Mouse (Mus musculus): Measurements from ENCODE around the gene Rpl38. TPM values are rescaled to one million over a fixed set of nuclear protein-coding genes. Genes with fewer than 3 reads are reported as not detected.
A peak's percentile ranks its signal among the peaks of the same experiment; 100 is the strongest.
"Not testable (repeated sequence)": the region's sequence is repeated elsewhere in the genome, so short reads cannot be mapped to it uniquely, and the experiment has no call there.

The Rpl38 gene
- polyA plus RNA-seq, 1 experiment from 2014 or later, result 1,157 TPM

GRCm38 (mm10) chr11:114672794-114673718, 4.7 kb downstream of the Rpl38 start:
- Histone ChIP-seq H3K4me1 (peaks cover 39% of the 10 kb centered on the region), H3K9me3 (no peaks in the 10 kb centered on the region), H3K27me3 (no peaks in the 10 kb centered on the region), H3K9ac (no peak overlapping the region), H3K4me3 (no peak overlapping the region), H3K36me3 (peaks cover 42% of the 10 kb centered on the region), H3K4me2 (no peak overlapping the region), H3K27ac (0 out of 2 replicates have a peak overlapping the region, but pooled peaks have one; percentile 11)
- WGBS, result 63% methylated on average over 9 of the region's 9 CpGs
- ATAC-seq (ENCODE audit: insufficient number of reproducible peaks, insufficient read depth, low FRiP score, low TSS enrichment, low read depth), result no peak

DNA sequence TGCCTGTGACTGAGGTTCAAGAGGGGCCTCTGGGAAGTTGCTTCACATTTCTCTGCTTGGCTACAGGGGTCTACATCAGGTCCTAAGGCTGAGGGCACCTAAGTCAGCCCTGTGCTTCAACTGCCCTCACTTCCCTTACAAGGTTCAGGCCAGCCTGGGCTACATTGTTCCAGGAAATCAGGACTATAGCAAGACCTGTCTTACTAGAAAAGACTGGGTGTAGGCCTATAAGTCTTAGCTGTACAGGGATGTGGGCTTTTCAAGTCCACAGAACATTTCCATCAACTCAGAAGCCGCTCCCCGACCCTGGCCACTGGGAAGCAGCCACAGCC, 5.4 kb downstream of the Rpl38 start:
- no peak for ATAC-seq (ENCODE audit: insufficient number of reproducible peaks, insufficient read depth, low FRiP score, low TSS enrichment, low read depth)
- Histone ChIP-seq H3K27me3 (no peaks in the 10 kb centered on the region), H3K27ac (0 out of 2 replicates have a peak overlapping the region, but pooled peaks have one; percentile 11), H3K9me3 (no peaks in the 10 kb centered on the region), H3K4me1 (peaks cover 39% of the 10 kb centered on the region), H3K4me3 (no peak overlapping the region), H3K36me3 (peaks cover 42% of the 10 kb centered on the region), H3K9ac (no peak overlapping the region), H3K4me2 (no peak overlapping the region)
- 76% methylated on average over 2 of the region's 2 CpGs for WGBS

GRCm38 (mm10) chr11:114674180-114674579, 5.9 kb downstream of the Rpl38 start:
- Histone ChIP-seq H3K27ac (no peak overlapping the region), H3K9ac (no peak overlapping the region), H3K9me3 (no peaks in the 10 kb centered on the region), H3K4me2 (no peak overlapping the region), H3K36me3 (peaks cover 42% of the 10 kb centered on the region), H3K4me3 (no peak overlapping the region), H3K4me1 (peaks cover 40% of the 10 kb centered on the region), H3K27me3 (no peaks in the 10 kb centered on the region)
- no peak for ATAC-seq (ENCODE audit: insufficient number of reproducible peaks, insufficient read depth, low FRiP score, low TSS enrichment, low read depth)
- WGBS, result 48% methylated on average over 8 of the region's 8 CpGs

DNA sequence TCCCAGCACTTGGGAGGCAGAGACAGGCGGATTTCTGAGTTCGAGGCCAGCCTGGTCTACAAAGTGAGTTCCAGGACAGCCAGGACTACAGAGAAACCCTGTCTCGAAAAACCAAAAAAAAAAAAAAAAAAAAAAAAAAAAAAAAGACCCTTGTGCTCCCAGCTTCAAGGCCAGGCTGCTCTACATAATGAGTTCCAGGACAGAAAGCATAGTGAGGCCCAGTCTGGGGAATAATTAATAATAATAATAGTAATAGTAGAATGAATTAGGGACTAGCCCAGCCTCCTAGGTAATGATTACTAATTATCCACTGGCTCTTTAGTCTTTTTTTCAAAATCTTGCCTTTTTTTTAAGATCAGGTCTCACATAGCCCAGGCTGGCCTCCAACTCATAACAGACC, 6.5 kb downstream of the Rpl38 start:
- H3K4me2 ChIP-seq, result peak overlapping the region; percentile 93
- peaks cover 43% of the 10 kb centered on the region for H3K4me1 ChIP-seq
- H3K9ac ChIP-seq; H3K27ac ChIP-seq; H3K27me3 ChIP-seq; ATAC-seq (ENCODE audit: insufficient number of reproducible peaks, insufficient read depth, low FRiP score, low TSS enrichment, low read depth); H3K9me3 ChIP-seq: not testable (repeated sequence)
- H3K4me3 ChIP-seq, result peak overlapping the region; percentile 63
- WGBS, result 67% methylated on average over 2 of the region's 3 CpGs
- peaks cover 42% of the 10 kb centered on the region for H3K36me3 ChIP-seq

GRCm38 (mm10) chr11:114675341-114675825, 7.1 kb downstream of the Rpl38 start, which contains the start of gene Ttyh2:
Ttyh2 (plus strand) TSS chr11:114675431.
- H3K4me1 ChIP-seq, result peaks cover 39% of the 10 kb centered on the region
- peaks cover 37% of the 10 kb centered on the region for H3K36me3 ChIP-seq
- no peaks in the 10 kb centered on the region for H3K9me3 ChIP-seq
- H3K27ac ChIP-seq, result peak within 1 kb of the TSS; percentile 69
- under 1% methylated on average over 40 of the region's 40 CpGs for WGBS
- H3K4me3 ChIP-seq, result peak within 1 kb of the TSS; percentile 63
- peak within 1 kb of the TSS; percentile 83 for H3K9ac ChIP-seq
- ATAC-seq (ENCODE audit: insufficient number of reproducible peaks, insufficient read depth, low FRiP score, low TSS enrichment, low read depth), result peak; percentile 40; the same call in 1 of the 2 replicates
- no peaks in the 10 kb centered on the region for H3K27me3 ChIP-seq
- peak within 1 kb of the TSS; percentile 93 for H3K4me2 ChIP-seq

DNA sequence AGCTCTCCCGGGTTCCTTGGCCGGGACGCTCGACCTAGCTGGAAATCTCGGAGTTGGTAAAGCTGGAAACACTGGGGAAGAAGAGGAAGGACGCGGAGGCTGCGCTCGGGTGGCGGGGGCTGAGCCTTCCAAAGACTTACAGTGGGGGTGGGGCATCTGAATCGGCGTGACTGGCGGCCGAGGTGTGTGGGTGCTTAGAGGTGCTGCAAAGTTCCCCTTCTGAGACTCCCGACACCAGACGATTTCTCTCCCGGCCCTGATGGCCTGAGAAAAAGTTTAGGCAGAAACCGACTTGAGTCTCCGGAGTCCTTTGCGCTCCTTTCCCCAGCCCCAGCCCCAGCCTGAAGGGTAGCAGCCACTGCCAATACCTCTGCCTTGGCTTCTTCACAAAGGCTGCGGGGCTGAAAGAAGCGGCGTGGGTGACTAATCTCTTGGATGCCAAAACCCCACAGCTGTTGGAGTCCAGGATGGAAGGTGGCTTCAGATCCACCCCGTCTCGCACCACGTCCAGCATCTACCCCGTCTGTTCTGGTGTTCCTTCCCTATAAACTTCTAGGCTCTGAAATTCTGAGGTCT, 7.6 kb downstream of the Rpl38 start:
- Histone ChIP-seq H3K36me3 (peaks cover 32% of the 10 kb centered on the region), H3K27me3 (no peaks in the 10 kb centered on the region), H3K9me3 (no peaks in the 10 kb centered on the region), H3K9ac (peak overlapping the region; percentile 83), H3K4me2 (peak overlapping the region; percentile 93), H3K4me3 (peak overlapping the region; percentile 63), H3K27ac (peak overlapping the region; percentile 69), H3K4me1 (peaks cover 37% of the 10 kb centered on the region)
- 2% methylated on average over 24 of the region's 27 CpGs for WGBS
- ATAC-seq (ENCODE audit: insufficient number of reproducible peaks, insufficient read depth, low FRiP score, low TSS enrichment, low read depth), result no peak

- Histone ChIP-seq H3K9ac (peak overlapping the region; percentile 83), H3K27me3 (no peaks in the 10 kb centered on the region), H3K36me3 (peaks cover 27% of the 10 kb centered on the region), H3K9me3 (no peaks in the 10 kb centered on the region), H3K4me1 (peaks cover 37% of the 10 kb centered on the region), H3K27ac (no peak overlapping the region), H3K4me3 (peak overlapping the region; percentile 63), H3K4me2 (peak overlapping the region; percentile 93)
- WGBS, result 6% methylated on average over 14 of the region's 14 CpGs
- no peak for ATAC-seq (ENCODE audit: insufficient number of reproducible peaks, insufficient read depth, low FRiP score, low TSS enrichment, low read depth)
Observed at GRCm38 (mm10) chr11:114676431-114676830, 8.1 kb downstream of the Rpl38 start.

DNA sequence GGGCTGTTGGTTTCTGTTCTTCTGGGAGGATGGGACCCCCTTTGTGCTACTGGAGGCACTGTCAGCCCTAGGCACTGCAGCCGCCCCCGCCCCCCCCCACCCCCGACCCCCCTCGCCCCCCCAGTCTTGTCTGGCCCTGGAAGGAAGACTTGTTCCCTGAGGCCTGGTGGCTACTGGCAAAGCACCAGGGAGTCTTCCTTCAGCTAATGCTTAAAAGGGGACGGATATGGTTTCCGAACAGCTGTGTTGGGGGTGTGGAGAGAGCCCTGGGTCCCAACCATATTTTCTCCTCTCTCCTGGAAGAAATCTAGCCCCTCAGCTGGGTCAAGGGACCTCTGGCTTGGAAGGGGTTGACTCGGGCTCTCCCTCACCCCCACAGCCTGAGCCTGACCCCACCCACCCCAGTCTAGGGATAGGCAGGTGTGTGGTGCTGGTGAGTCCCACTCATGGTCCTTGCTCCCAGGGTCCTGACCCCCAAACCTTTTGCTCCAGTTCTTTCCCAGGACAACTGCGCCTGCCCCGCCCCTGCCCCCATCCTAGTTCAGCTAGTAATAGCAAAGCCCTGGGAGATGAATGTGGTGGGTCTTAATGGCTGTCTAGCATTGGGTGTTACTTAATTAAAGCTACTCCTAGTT, 8.7 kb downstream of the Rpl38 start:
- Histone ChIP-seq H3K9ac (no peak overlapping the region), H3K27ac (no peak overlapping the region), H3K4me3 (peak overlapping the region; percentile 63), H3K27me3 (no peaks in the 10 kb centered on the region), H3K9me3 (no peaks in the 10 kb centered on the region), H3K4me2 (peak overlapping the region; percentile 93), H3K4me1 (peaks cover 37% of the 10 kb centered on the region), H3K36me3 (peaks cover 21% of the 10 kb centered on the region)
- WGBS, result 27% methylated on average over 9 of the region's 9 CpGs
- no peak; the same call in 1 of the 2 replicates for ATAC-seq (ENCODE audit: insufficient number of reproducible peaks, insufficient read depth, low FRiP score, low TSS enrichment, low read depth)

- no peak overlapping the region for H3K4me3 ChIP-seq
- no peak for ATAC-seq (ENCODE audit: insufficient number of reproducible peaks, insufficient read depth, low FRiP score, low TSS enrichment, low read depth)
- no peaks in the 10 kb centered on the region for H3K36me3 ChIP-seq
- no peak overlapping the region for H3K4me2 ChIP-seq
- 73% methylated on average over 8 of the region's 8 CpGs for WGBS
- no peak overlapping the region for H3K9ac ChIP-seq
- H3K4me1 ChIP-seq, result peaks cover 33% of the 10 kb centered on the region
- no peaks in the 10 kb centered on the region for H3K27me3 ChIP-seq
- H3K27ac ChIP-seq, result no peak overlapping the region
- no peaks in the 10 kb centered on the region for H3K9me3 ChIP-seq
Observed at GRCm38 (mm10) chr11:114679582-114679981, 11.3 kb downstream of the Rpl38 start.

DNA sequence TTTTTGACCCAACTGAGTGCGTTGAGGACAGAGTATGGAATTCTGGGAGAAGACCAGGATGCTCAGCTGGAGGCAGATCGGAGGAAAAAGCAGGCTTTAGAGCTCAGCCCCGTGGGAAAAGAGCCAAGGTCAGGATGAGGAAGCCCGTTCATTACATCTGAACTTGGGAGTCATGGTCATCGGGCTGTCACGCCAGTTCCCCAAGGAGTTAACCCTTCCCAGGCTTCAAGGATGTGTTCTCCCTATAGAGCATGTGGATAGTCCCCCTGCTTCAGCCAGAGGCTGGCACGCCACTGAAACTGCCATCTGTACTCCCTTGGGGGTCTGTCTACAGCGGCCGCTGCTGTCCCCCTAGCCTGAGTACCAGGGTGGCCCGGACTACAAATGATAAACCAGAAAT, 12.0 kb downstream of the Rpl38 start:
- H3K4me3 ChIP-seq, result no peak overlapping the region
- no peak for ATAC-seq (ENCODE audit: insufficient number of reproducible peaks, insufficient read depth, low FRiP score, low TSS enrichment, low read depth)
- H3K4me1 ChIP-seq, result peaks cover 34% of the 10 kb centered on the region
- no peaks in the 10 kb centered on the region for H3K27me3 ChIP-seq
- no peak overlapping the region for H3K9ac ChIP-seq
- H3K4me2 ChIP-seq, result no peak overlapping the region
- no peaks in the 10 kb centered on the region for H3K36me3 ChIP-seq
- WGBS, result 64% methylated on average over 10 of the region's 10 CpGs
- no peak overlapping the region for H3K27ac ChIP-seq
- H3K9me3 ChIP-seq, result no peaks in the 10 kb centered on the region

DNA sequence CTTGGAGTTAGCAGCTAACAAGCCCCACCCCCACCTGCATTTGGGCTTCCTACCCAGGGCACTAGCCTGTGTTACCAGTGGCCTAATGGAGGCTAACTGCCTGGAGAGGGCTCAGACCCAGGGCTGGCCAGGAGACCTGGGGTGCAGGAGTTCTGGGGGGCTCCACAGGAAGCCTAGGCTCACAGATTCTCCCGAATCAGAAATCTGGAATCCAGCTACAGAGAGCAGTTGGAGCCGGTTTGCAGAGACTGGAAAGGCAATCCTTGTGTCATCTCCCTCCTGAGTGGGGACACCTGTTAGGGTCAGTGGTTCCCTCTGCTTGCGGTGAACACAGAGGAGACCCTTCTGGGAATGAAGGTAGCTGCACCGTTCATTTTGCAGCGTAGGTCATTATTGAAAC, 12.7 kb downstream of the Rpl38 start:
- Histone ChIP-seq H3K4me3 (no peak overlapping the region), H3K9me3 (no peaks in the 10 kb centered on the region), H3K4me2 (no peak overlapping the region), H3K36me3 (no peaks in the 10 kb centered on the region), H3K4me1 (peaks cover 32% of the 10 kb centered on the region), H3K27me3 (no peaks in the 10 kb centered on the region), H3K27ac (no peak overlapping the region), H3K9ac (no peak overlapping the region)
- 41% methylated on average over 5 of the region's 5 CpGs for WGBS
- no peak for ATAC-seq (ENCODE audit: insufficient number of reproducible peaks, insufficient read depth, low FRiP score, low TSS enrichment, low read depth)
